Mouse (Mus musculus): ENCODE results near the gene Rab3il1.

The Rab3il1 gene

GRCm38 (mm10) chr19:10013348-10013747, 11.9 kb downstream of the Rab3il1 start:
- peak; percentile 64 for DNase-seq (ENCODE audit: low read depth, low spot score)

GRCm38 (mm10) chr19:10013913-10014312, 12.4 kb downstream of the Rab3il1 start:
- peak; percentile 75 for DNase-seq (ENCODE audit: low read depth, low spot score)

GRCm38 (mm10) chr19:10014824-10015223, 13.4 kb downstream of the Rab3il1 start:
- no peak for DNase-seq (ENCODE audit: low read depth, low spot score)

GRCm38 (mm10) chr19:10015442-10015841, 14.0 kb downstream of the Rab3il1 start:
- DNase-seq (ENCODE audit: low read depth, low spot score): no peak

GRCm38 (mm10) chr19:10016151-10016550, 14.7 kb downstream of the Rab3il1 start:
- no peak for DNase-seq (ENCODE audit: low read depth, low spot score)

GRCm38 (mm10) chr19:10017637-10018526, 16.4 kb downstream of the Rab3il1 start:
- DNase-seq (ENCODE audit: low read depth, low spot score): peak; percentile 89

- no peak for DNase-seq (ENCODE audit: low read depth, low spot score)
Observed at GRCm38 (mm10) chr19:10018527-10018818, 17.0 kb downstream of the Rab3il1 start.

GRCm38 (mm10) chr19:10019214-10019760, 17.8 kb downstream of the Rab3il1 start:
- DNase-seq (ENCODE audit: low read depth, low spot score): no peak

GRCm38 (mm10) chr19:10021981-10022380, 20.5 kb downstream of the Rab3il1 start:
- no peak for DNase-seq (ENCODE audit: low read depth, low spot score)

GRCm38 (mm10) chr19:10022414-10023303, 21.2 kb downstream of the Rab3il1 start:
- DNase-seq (ENCODE audit: low read depth, low spot score): no peak

GRCm38 (mm10) chr19:10023304-10023758, 21.9 kb downstream of the Rab3il1 start:
- no peak for DNase-seq (ENCODE audit: low read depth, low spot score)

GRCm38 (mm10) chr19:10025169-10025875, 23.9 kb downstream of the Rab3il1 start:
- DNase-seq (ENCODE audit: low read depth, low spot score): no peak

GRCm38 (mm10) chr19:10029746-10030145, 28.3 kb downstream of the Rab3il1 start:
- DNase-seq (ENCODE audit: low read depth, low spot score): no peak

- DNase-seq (ENCODE audit: low read depth, low spot score): no peak
Observed at GRCm38 (mm10) chr19:10033211-10033973, 31.9 kb downstream of the Rab3il1 start.

GRCm38 (mm10) chr19:10034356-10034755, 32.9 kb downstream of the Rab3il1 start:
- DNase-seq (ENCODE audit: low read depth, low spot score): no peak

- DNase-seq (ENCODE audit: low read depth, low spot score): peak; percentile 67
Observed at GRCm38 (mm10) chr19:10034785-10035447, 33.4 kb downstream of the Rab3il1 start.

- no peak for DNase-seq (ENCODE audit: low read depth, low spot score)
Observed at GRCm38 (mm10) chr19:10037534-10037933, 36.1 kb downstream of the Rab3il1 start.

GRCm38 (mm10) chr19:10038364-10038763, 36.9 kb downstream of the Rab3il1 start:
- DNase-seq (ENCODE audit: low read depth, low spot score): no peak

GRCm38 (mm10) chr19:10038910-10039309, 37.4 kb downstream of the Rab3il1 start:
- no peak for DNase-seq (ENCODE audit: low read depth, low spot score)

- no peak for DNase-seq (ENCODE audit: low read depth, low spot score)
Observed at GRCm38 (mm10) chr19:10039615-10040014, 38.1 kb downstream of the Rab3il1 start.

All from skeletal muscle tissue, adult 2 months (tissue).